In the genomic region with DNA sequence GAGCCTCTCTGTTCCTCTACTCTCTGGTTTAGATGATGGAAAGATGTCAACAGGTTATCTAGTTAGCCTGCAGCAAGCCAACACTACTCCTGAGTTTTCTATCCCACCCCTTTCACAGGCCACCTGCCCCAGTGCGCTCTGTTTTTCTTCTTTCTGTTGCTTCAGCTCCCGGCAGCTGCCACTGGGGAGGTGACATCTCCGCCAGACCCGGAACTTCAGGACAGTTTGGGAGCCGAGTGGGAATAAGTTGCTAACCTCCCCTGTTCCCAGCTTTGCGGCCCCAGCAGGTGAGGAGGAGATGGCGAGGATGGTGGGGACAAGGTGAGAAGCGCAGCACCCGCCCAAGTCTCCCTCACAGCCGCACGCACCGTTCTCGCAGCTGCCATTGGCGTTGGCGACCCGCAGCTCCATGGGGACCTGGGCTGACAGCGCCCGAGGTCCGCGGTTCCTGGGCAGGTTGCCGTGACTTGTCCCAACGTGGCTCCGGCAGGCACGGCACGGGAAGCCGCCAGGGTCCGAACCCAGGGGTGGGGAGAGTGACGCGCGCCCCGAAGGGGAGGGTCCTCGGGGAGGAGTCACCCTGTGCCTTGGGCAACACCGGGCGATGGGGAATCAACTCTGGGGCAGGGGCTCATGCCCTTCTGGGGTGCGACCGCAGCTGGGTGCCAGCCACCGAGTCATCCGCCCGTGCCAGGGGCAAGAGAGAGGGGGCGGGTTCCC, we compare ENCODE assay signal across 7 mouse cellular contexts. TPM values are rescaled to one million over a fixed set of nuclear protein-coding genes. Genes with fewer than 3 reads are reported as not detected.
ATAC-seq and TF ChIP-seq lines count a peak whose summit lies in the region.

Gene Nipal4, minus strand, starts transcription at position 643 of the 720 bp plus-strand sequence.

- TF ChIP-seq POLR2A in bone marrow macrophage, adult 2 months (IDR thresholded peaks at IDR 0.05; ENCODE audit: borderline replicate concordance, low read depth, low read length), result no peak
- TF ChIP-seq POLR2A in myocyte (IDR thresholded peaks at IDR 0.05; ENCODE audit: insufficient read length, low read depth), result no peak

- H3ac ChIP-seq in myocyte (ENCODE audit: control insufficient read depth, insufficient read length), result no peak within 1 kb of the TSS

- H3K9ac ChIP-seq in forebrain, embryonic 16.5 days (replicated peaks; ENCODE audit: low read depth, low read length), result peak within 1 kb of the TSS; percentile 48
- peak within 1 kb of the TSS; percentile 63 for H3K9ac ChIP-seq in limb, embryonic 12.5 days (replicated peaks)

- H3K4me2 ChIP-seq in forebrain, embryonic 16.5 days (ENCODE audit: low read length), result peak within 1 kb of the TSS; percentile 85
- peak within 1 kb of the TSS; percentile 97 for H3K4me2 ChIP-seq in limb, embryonic 12.5 days
- peak within 1 kb of the TSS; percentile 31 for H3K4me2 ChIP-seq in myocyte (ENCODE audit: low read depth)

- H3K9me3 ChIP-seq in megakaryocyte, embryonic 14.5 days, result no peaks in the 10 kb centered on the region
- no peaks in the 10 kb centered on the region for H3K9me3 ChIP-seq in forebrain, embryonic 16.5 days (ENCODE audit: control insufficient read depth, low read length)
- no peaks in the 10 kb centered on the region for H3K9me3 ChIP-seq in limb, embryonic 12.5 days

- H3K27me3 ChIP-seq in megakaryocyte, embryonic 14.5 days (replicated peaks), result peaks cover 47% of the 10 kb centered on the region
- H3K27me3 ChIP-seq in forebrain, embryonic 16.5 days (replicated peaks; ENCODE audit: control insufficient read depth, insufficient read depth, low read length), result no peaks in the 10 kb centered on the region
- H3K27me3 ChIP-seq in limb, embryonic 12.5 days, result peaks cover 40% of the 10 kb centered on the region
- peaks cover 6% of the 10 kb centered on the region for H3K27me3 ChIP-seq in myocyte (ENCODE audit: control insufficient read depth, insufficient read depth, insufficient read length)

- 2% methylated on average over 40 of the region's 40 CpGs for WGBS in forebrain, embryonic 16.5 days
- WGBS in limb, embryonic 12.5 days, result under 1% methylated on average over 40 of the region's 40 CpGs

- H3K4me3 ChIP-seq in megakaryocyte, embryonic 14.5 days (replicated peaks), result peak within 1 kb of the TSS; percentile 88
- peak within 1 kb of the TSS; percentile 64 for H3K4me3 ChIP-seq in bone marrow macrophage, adult 2 months (ENCODE audit: insufficient read depth, low read length)
- peak within 1 kb of the TSS; percentile 50 for H3K4me3 ChIP-seq in forebrain, embryonic 16.5 days (replicated peaks; ENCODE audit: low read length)
- peak within 1 kb of the TSS; percentile 54 for H3K4me3 ChIP-seq in limb, embryonic 12.5 days (replicated peaks)
- H3K4me3 ChIP-seq in myocyte, result no peak within 1 kb of the TSS

- TF ChIP-seq CTCF in bone marrow macrophage, adult 2 months (IDR thresholded peaks at IDR 0.05; ENCODE audit: low read depth, low read length), result no peak

- no peaks in the 10 kb centered on the region for H3K79me2 ChIP-seq in myocyte (ENCODE audit: control insufficient read depth, insufficient read depth)

- H3K36me3 ChIP-seq in megakaryocyte, embryonic 14.5 days (replicated peaks; ENCODE audit: low read length), result no peaks in the 10 kb centered on the region
- H3K36me3 ChIP-seq in forebrain, embryonic 16.5 days (ENCODE audit: control insufficient read depth, insufficient read depth), result no peaks in the 10 kb centered on the region
- no peaks in the 10 kb centered on the region for H3K36me3 ChIP-seq in limb, embryonic 12.5 days
- H3K36me3 ChIP-seq in myocyte (ENCODE audit: control insufficient read depth, insufficient read depth), result no peaks in the 10 kb centered on the region

- H3K4me1 ChIP-seq in megakaryocyte, embryonic 14.5 days, result peaks cover 8% of the 10 kb centered on the region
- no peaks in the 10 kb centered on the region for H3K4me1 ChIP-seq in bone marrow macrophage, adult 2 months (ENCODE audit: control insufficient read depth, insufficient read depth, low read length)
- H3K4me1 ChIP-seq in forebrain, embryonic 16.5 days (replicated peaks; ENCODE audit: control insufficient read depth, insufficient read depth, low read length), result peaks cover 5% of the 10 kb centered on the region; the same call in 1 of the 2 replicates
- peaks cover 16% of the 10 kb centered on the region for H3K4me1 ChIP-seq in limb, embryonic 12.5 days (replicated peaks)

- ATAC-seq in megakaryocyte, adult 5-6 weeks (ENCODE audit: poor library complexity, severe bottlenecking), result no peak
- peak; percentile 65; the same call in 1 of the 2 replicates for ATAC-seq in forebrain, embryonic 16.5 days
- ATAC-seq in limb, embryonic 12.5 days (ENCODE audit: insufficient number of reproducible peaks, insufficient read depth, low FRiP score, low TSS enrichment, low read depth), result no peak
- ATAC-seq in monocyte, adult 5-6 weeks (replicated peaks; ENCODE audit: insufficient number of reproducible peaks, low FRiP score, low TSS enrichment, poor library complexity, severe bottlenecking), result no peak

- H3K27ac ChIP-seq in bone marrow macrophage, adult 2 months (ENCODE audit: insufficient read depth, low read depth, low read length), result no peak within 1 kb of the TSS
- no peak within 1 kb of the TSS for H3K27ac ChIP-seq in forebrain, embryonic 16.5 days (ENCODE audit: low read length)
- no peak within 1 kb of the TSS for H3K27ac ChIP-seq in limb, embryonic 12.5 days

TF ChIP-seq in myocyte, 11 proteins besides CTCF, POLR2A, EP300 and RAD21:
- no peak for TF ChIP-seq POLR2AphosphoS2 (IDR thresholded peaks at IDR 0.05; ENCODE audit: insufficient read length, low read depth)
- TF ChIP-seq MAX (IDR thresholded peaks at IDR 0.05; ENCODE audit: low read depth), result no peak
- TF ChIP-seq REST (IDR thresholded peaks at IDR 0.05; ENCODE audit: insufficient read depth, insufficient read length), result no peak
- no peak for TF ChIP-seq CEBPB (IDR thresholded peaks at IDR 0.05; ENCODE audit: insufficient read depth, poor library complexity, severe bottlenecking)
- no peak for TF ChIP-seq MYOG (IDR thresholded peaks at IDR 0.05; ENCODE audit: control insufficient read depth in 1 of 3, insufficient read depth in 1 of 3, insufficient read length in 2 of 3, low read depth in 2 of 3)
- no peak for TF ChIP-seq TCF3 (IDR thresholded peaks at IDR 0.05; ENCODE audit: insufficient read length, low read depth)
- TF ChIP-seq MYOD1 (IDR thresholded peaks at IDR 0.05; ENCODE audit: control insufficient read depth in 1 of 3, insufficient read length in 2 of 3, low read depth in 2 of 3), result peak in 1 of 3 experiments; percentile 0
- no peak for TF ChIP-seq SRF (IDR thresholded peaks at IDR 0.05; ENCODE audit: control insufficient read depth, insufficient read length, low read depth)
- TF ChIP-seq E2F4 (IDR thresholded peaks at IDR 0.05; ENCODE audit: insufficient read depth), result no peak
TF ChIP-seq in myocyte: peak in this region for 1.

RNA-seq across cellular contexts. Expression of gene Nipal4, which starts in this region (rescaled TPM):
- polyA plus RNA-seq in megakaryocyte, embryonic 14.5 days (2012; ENCODE audit: insufficient read depth, low replicate concordance), result not detected in 2 replicates
- total RNA-seq in megakaryocyte, adult 5-6 weeks (2015), result not detected in 2 replicates
- total RNA-seq in megakaryocyte, adult 5-6 weeks (2017), result not detected in 2 replicates
- not detected in 2 replicates for polyA plus RNA-seq in bone marrow macrophage, adult 2 months (2012; ENCODE audit: insufficient read depth, insufficient read length, missing spikeins)
- 0.11 and 0.29 TPM in 2 replicates for polyA plus RNA-seq in forebrain, embryonic 16.5 days (2015; fragmentation: Nextera tagmentation; extraction: Ambion mirVana)
- polyA plus RNA-seq in limb, embryonic 12.5 days (2016; fragmentation: Nextera tagmentation; extraction: Ambion mirVana), result 0.79 TPM in 2 replicates
- polyA plus RNA-seq in myocyte (2012; fragmentation: generic; extraction: Trizol), result 0.02 TPM
- not detected in 3 replicates for total RNA-seq in monocyte, adult 5-6 weeks (2017)

Comparison
In these comparisons a context has a peak if more than half of its experiments do, and no peak if none do; other contexts are left out.
1. Peak in ATAC-seq, H3K4me3 ChIP-seq, H3K9ac ChIP-seq and H3K4me2 ChIP-seq in forebrain, embryonic 16.5 days; RNA of the gene not detected or under 1 TPM.
2. H3K4me2 ChIP-seq: peak in every context shown above with its lines; median percentile 97 in limb, embryonic 12.5 days; 85 in forebrain, embryonic 16.5 days; 31 in myocyte.